Mouse (Mus musculus) heart, embryonic 15.5 days (tissue): ENCODE measurements around the gene Anxa1. TPM values are rescaled to one million over a fixed set of nuclear protein-coding genes. Genes with fewer than 3 reads are reported as not detected.

Experiments
- ATAC-seq: fragments of 200-750 bp; cut with Nextera tagmentation; replicated peaks from 2 replicates; pipeline ENCODE4 v1.8.0; 2017; ENCODE audit warnings: low read depth, moderate TSS enrichment; ENCODE audit not compliant: insufficient number of reproducible peaks, insufficient read depth, low FRiP score
- H3K27ac ChIP-seq: fragments of 300-500 bp; sonication (generic); 2 replicates; pipeline ENCODE4 v1.5.1; 2015; ENCODE audit warnings: mild to moderate bottlenecking, inconsistent platforms
- H3K27me3 ChIP-seq: fragments of 300-500 bp; sonication (generic); 2 replicates; pipeline ENCODE4 v1.6.1; 2015; ENCODE audit warnings: inconsistent platforms
- H3K36me3 ChIP-seq: fragments of 300-500 bp; sonication (generic); 2 replicates; pipeline ENCODE4 v1.6.1; 2015; ENCODE audit warnings: mild to moderate bottlenecking, inconsistent platforms
- H3K4me1 ChIP-seq: fragments of 300-500 bp; sonication (generic); replicated peaks from 2 replicates; pipeline ENCODE4 v1.6.1; 2015; ENCODE audit warnings: inconsistent platforms
- H3K4me2 ChIP-seq: fragments of 300-500 bp; sonication (generic); 2 replicates; pipeline ENCODE4 v1.6.1; 2015; ENCODE audit warnings: inconsistent platforms, mild to moderate bottlenecking, moderate library complexity
- H3K4me3 ChIP-seq: fragments of 300-500 bp; sonication (generic); 2 replicates; pipeline ENCODE4 v1.5.1; 2015; ENCODE audit warnings: mild to moderate bottlenecking, inconsistent platforms
- H3K9ac ChIP-seq: fragments of 300-500 bp; sonication (generic); 2 replicates; pipeline ENCODE4 v1.6.1; 2015; ENCODE audit warnings: mild to moderate bottlenecking, inconsistent platforms
- H3K9me3 ChIP-seq: fragments of 300-500 bp; sonication (generic); replicated peaks from 2 replicates; pipeline ENCODE4 v1.6.1; 2016; ENCODE audit warnings: inconsistent platforms
- WGBS: fragments of 180-500 bp; shearing (Covaris S2); methylation state at CpG from one replicate; pipeline ENCODE4 v1.1.7; 2015; ENCODE audit warnings: mixed read lengths; 5-methylcytosine and 5-hydroxymethylcytosine counted together
- polyA plus RNA-seq: library from polyadenylated mRNA; unstranded; fragments of >200 nt; fragmentation: Nextera tagmentation; extraction: Ambion mirVana; gene quantifications from 2 replicates; pipeline ENCODE4 v1.2.1, GENCODE M21; 2015

Gene Anxa1
- polyA plus RNA-seq, 1 experiment from 2014 or later, result 41.5 TPM

DNA sequence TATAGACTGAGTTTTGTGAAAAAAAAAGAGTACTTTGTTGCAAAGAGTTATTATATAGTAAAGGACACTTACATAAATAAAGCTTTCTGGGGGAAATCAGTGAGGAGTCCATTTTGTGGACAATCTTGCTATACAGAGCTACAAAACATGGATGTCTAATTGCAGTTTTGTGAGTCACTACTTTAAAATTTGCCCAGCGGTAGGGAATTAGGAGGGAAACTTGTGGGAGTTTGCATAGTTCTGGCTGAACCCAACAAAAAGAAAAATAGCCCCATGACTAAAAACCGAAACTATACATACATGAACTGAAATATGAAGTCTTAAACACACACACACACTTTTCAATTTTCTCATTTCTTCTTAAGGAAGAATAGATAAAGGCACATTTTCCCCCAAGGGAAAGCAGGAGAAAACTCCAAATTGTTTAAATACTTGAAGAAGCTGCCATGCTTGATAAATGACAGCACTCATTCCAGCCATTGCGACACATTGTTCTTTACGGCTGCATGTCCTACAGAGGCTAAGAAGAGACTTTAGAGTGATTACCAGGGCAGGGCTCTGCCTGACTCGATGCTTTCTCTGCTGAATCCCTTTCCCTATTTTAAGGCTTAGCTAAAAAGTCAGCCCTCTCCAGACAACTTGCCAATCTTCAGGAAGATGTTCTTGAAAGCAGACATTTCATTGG is 11.9 kb upstream of the Anxa1 start:
- Histone ChIP-seq H3K4me3 (no peak overlapping the region), H3K36me3 (no peaks in the 10 kb centered on the region), H3K27me3 (no peaks in the 10 kb centered on the region), H3K4me1 (no peaks in the 10 kb centered on the region), H3K9me3 (no peaks in the 10 kb centered on the region), H3K9ac (no peak overlapping the region), H3K4me2 (no peak overlapping the region), H3K27ac (no peak overlapping the region)
- no peak for ATAC-seq
- 48% methylated on average over 5 of the region's 5 CpGs for WGBS

DNA sequence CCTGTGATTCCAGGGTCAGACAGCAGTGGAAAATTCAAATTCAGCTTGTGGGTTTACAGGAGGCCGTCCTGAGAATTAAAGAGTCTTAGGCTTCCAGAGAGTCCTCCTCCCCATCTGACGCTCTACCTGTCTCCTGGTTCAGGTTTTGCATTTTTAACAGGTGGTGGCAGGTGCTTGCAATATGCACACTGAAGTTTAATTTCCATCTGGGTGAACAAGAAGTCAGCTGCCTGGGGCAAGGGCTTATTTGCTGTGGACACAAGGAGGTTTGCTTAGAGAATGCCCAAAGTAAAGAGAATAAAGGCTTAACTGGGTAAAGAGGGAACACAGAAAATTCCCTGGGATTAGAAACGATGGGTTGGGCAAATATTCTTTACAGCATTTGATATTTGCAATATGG is 11.2 kb upstream of the Anxa1 start:
- no peaks in the 10 kb centered on the region for H3K4me1 ChIP-seq
- H3K36me3 ChIP-seq, result no peaks in the 10 kb centered on the region
- H3K27ac ChIP-seq, result no peak overlapping the region
- no peak for ATAC-seq
- no peak overlapping the region for H3K4me2 ChIP-seq
- H3K9me3 ChIP-seq, result no peaks in the 10 kb centered on the region
- H3K4me3 ChIP-seq, result no peak overlapping the region
- no peaks in the 10 kb centered on the region for H3K27me3 ChIP-seq
- 80% methylated on average over 3 of the region's 3 CpGs for WGBS
- no peak overlapping the region for H3K9ac ChIP-seq

DNA sequence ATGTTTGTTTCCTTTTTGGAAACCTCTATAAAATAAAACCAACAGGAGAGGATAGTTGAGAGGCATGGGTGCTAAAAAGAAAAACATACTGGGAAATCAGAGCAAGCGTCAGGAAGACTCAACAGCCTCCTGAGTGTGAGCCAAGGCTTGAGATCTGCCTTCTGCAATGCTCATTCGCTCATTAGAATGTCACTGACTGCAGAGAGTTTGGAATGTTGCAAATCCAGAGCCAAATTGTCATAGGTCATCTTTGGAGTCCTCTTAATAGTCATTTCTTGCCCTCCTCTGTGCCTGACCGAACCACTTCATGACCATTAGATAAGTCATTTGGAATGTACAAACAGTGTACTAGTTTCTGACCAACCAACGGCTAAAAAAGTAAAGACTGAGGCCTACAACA is 8.4 kb upstream of the Anxa1 start:
- Histone ChIP-seq H3K4me3 (no peak overlapping the region), H3K4me2 (no peak overlapping the region), H3K27me3 (no peaks in the 10 kb centered on the region), H3K27ac (no peak overlapping the region), H3K9me3 (no peaks in the 10 kb centered on the region), H3K4me1 (no peaks in the 10 kb centered on the region), H3K9ac (no peak overlapping the region), H3K36me3 (no peaks in the 10 kb centered on the region)
- ATAC-seq, result no peak
- 53% methylated on average over 4 of the region's 4 CpGs for WGBS

DNA sequence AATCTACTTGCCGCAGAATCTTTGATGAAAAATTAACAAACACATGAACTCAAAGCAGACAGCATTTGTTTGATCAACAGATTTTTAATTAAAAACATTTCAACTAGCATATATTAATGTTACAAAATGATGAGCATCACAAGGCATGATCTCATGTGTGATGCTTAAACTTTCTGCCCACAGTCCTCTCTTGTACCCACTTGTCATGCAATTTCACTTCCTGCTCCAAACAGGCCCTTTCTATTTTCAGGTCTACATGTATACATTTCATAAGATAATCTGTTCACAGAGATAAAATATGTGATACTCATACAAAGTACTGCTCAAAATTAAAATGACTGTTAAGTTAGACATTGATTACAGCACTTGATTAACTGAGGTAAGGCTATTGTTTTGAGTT is 6.3 kb upstream of the Anxa1 start:
- Histone ChIP-seq H3K27ac (no peak overlapping the region), H3K4me1 (no peaks in the 10 kb centered on the region), H3K4me3 (no peak overlapping the region), H3K36me3 (no peaks in the 10 kb centered on the region), H3K27me3 (no peaks in the 10 kb centered on the region), H3K9ac (no peak overlapping the region), H3K9me3 (no peaks in the 10 kb centered on the region), H3K4me2 (no peak overlapping the region)
- WGBS, result 88% methylated on average over 1 of the region's 1 CpGs
- no peak for ATAC-seq

DNA sequence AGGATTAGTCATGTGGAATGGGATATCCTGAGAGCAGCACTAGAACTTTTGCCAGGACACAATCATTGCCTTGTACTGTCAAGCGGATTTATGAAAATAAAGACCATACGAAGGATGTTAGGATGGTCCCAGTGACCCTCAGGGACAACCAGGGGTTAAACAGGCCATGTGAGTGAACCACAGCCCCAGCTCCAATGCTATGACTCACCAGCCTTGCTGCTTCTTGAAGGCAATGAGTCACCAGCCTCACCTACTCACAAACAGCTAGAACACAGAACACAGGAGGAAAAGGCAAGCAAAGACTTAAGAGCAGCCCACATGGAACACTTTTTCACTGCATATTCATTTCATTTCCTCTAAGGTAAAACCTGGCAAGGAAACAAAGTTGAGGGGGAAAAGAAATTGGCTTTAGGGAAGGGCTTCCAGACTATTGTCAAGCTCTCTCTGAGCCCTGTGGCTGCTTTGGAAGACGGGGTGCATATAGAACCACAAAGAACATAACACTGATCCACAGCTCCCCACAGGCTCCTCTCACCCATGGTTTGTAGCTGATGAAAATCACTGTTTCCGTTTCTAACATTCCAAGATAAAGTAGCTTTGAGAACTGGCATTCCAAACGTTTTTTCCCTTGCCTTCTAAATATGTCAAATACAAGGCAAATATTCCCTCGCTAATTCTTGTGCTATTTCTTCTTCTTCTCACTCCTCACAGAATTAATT is 3.0 kb upstream of the Anxa1 start:
- WGBS, result 47% methylated on average over 6 of the region's 6 CpGs
- H3K9ac ChIP-seq, result no peak overlapping the region
- H3K9me3 ChIP-seq, result no peaks in the 10 kb centered on the region
- H3K4me1 ChIP-seq, result no peaks in the 10 kb centered on the region
- no peak overlapping the region for H3K4me3 ChIP-seq
- no peaks in the 10 kb centered on the region for H3K27me3 ChIP-seq
- H3K27ac ChIP-seq, result peak overlapping the region; percentile 17
- no peaks in the 10 kb centered on the region for H3K36me3 ChIP-seq
- H3K4me2 ChIP-seq, result no peak overlapping the region
- ATAC-seq, result no peak

DNA sequence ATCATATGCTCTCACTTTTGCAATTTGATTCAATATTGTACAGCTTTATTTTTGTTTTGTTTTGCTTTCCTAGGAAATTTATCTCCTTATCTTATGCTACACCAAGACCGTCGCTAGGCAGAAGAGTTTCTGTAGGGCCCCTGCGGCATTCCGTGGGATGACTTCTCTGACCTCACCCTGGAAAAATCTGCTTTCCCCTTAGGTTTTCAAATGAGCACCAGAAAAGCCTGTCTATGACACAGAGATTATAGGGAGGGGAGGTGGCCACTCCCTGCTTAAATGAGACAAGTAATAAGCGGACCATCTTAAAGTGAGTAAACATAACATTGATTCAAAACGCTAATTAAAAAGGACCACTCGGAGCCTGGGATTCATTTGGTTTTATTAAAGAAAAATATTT is 1.0 kb downstream of the Anxa1 start:
- H3K27me3 ChIP-seq, result no peaks in the 10 kb centered on the region
- ATAC-seq, result no peak
- H3K36me3 ChIP-seq, result no peaks in the 10 kb centered on the region
- no peak overlapping the region for H3K27ac ChIP-seq
- peak overlapping the region; percentile 39 for H3K4me2 ChIP-seq
- no peaks in the 10 kb centered on the region for H3K9me3 ChIP-seq
- no peak overlapping the region for H3K9ac ChIP-seq
- WGBS, result 44% methylated on average over 7 of the region's 7 CpGs
- peak overlapping the region; percentile 28 for H3K4me3 ChIP-seq
- no peaks in the 10 kb centered on the region for H3K4me1 ChIP-seq

DNA sequence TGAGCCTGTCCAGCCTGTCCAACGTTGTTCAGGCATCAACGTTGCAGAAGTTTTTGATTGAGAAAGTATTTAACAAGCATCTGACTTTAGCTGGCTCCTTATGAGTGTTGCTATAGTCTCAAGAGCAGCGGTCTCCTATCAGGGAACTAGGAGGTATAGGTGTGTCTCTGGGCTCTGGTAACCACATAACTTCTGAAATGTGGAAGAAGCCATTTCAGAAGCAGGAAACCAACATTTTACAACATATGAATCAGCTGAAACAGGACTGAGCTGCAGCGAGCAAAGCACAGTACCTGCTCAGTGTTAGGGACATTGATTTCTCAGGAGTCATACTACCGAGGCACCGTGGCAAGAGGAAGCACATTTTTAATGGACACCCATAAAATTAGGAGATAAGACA is 1.5 kb downstream of the Anxa1 start:
- H3K4me3 ChIP-seq, result peak overlapping the region; percentile 28
- H3K4me1 ChIP-seq, result no peaks in the 10 kb centered on the region
- H3K9ac ChIP-seq, result no peak overlapping the region
- no peak for ATAC-seq
- 63% methylated on average over 6 of the region's 6 CpGs for WGBS
- H3K36me3 ChIP-seq, result no peaks in the 10 kb centered on the region
- peak overlapping the region; percentile 39 for H3K4me2 ChIP-seq
- H3K9me3 ChIP-seq, result no peaks in the 10 kb centered on the region
- H3K27me3 ChIP-seq, result no peaks in the 10 kb centered on the region
- H3K27ac ChIP-seq, result no peak overlapping the region

DNA sequence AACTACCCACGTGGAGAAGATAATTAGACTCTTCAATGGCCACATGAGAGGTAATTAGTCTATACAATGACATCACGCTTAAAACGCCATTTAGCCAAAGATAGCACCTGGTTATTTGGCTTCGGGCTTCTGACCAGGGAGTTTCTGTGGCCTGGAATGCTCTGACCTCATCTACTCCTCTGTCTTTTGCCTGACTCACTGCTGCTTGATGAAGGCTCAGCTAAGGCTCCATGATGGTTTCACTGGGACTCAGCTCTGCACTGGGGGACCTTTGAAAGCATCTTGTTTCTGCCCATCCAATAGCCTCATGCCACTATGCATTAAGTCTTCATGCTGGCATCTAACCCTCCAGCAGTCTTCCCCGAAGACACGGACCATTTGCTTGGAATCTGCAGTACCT is 2.5 kb downstream of the Anxa1 start:
- no peak overlapping the region for H3K9ac ChIP-seq
- H3K4me2 ChIP-seq, result no peak overlapping the region
- no peaks in the 10 kb centered on the region for H3K4me1 ChIP-seq
- no peaks in the 10 kb centered on the region for H3K36me3 ChIP-seq
- no peaks in the 10 kb centered on the region for H3K27me3 ChIP-seq
- no peak for ATAC-seq
- WGBS, result 78% methylated on average over 6 of the region's 6 CpGs
- H3K9me3 ChIP-seq, result no peaks in the 10 kb centered on the region
- no peak overlapping the region for H3K27ac ChIP-seq
- H3K4me3 ChIP-seq, result no peak overlapping the region

DNA sequence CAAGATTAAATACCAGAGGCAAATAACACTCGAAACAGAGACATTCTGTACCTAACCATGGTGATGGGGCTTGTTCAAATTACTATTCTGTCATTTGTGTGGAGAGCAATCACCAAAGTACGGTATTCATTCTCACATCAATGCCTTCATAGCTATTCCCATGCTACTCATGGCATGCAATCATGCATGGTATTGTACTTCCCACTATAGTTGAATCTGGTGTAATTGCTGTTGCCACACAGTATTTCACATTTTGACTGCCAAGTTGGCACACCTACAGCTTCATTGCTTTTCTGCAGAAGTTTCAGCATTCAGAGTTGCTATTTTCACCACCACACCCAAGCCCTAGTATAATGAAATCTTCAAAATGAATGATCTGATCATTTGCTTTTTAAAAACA is 4.4 kb downstream of the Anxa1 start:
- no peak overlapping the region for H3K4me3 ChIP-seq
- no peak for ATAC-seq
- H3K4me1 ChIP-seq, result no peaks in the 10 kb centered on the region
- no peak overlapping the region for H3K9ac ChIP-seq
- no peaks in the 10 kb centered on the region for H3K27me3 ChIP-seq
- no peak overlapping the region for H3K27ac ChIP-seq
- H3K4me2 ChIP-seq, result no peak overlapping the region
- no peaks in the 10 kb centered on the region for H3K9me3 ChIP-seq
- WGBS, result 72% methylated on average over 2 of the region's 2 CpGs
- 0 out of 2 replicates have a peak, but pooled peaks cover under 1% of the 10 kb centered on the region for H3K36me3 ChIP-seq

DNA sequence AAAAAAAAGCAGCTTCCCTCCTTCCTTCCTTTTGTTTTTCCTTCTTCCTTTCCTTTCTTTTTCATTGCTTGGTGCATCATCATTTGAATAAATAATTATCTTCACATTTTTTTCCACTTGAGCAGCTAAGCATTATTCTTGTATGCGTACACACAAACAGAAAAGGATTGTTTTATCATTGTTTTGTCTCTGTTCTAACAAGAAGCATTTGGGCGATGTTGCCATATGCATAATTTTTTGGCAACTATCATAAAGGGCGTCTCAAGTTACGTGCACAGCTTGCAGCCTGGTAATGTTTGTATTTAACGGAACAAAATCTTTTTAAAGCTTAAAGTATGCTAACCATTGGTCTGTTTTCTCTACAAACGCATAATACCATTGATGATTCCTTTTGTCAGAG is 5.1 kb downstream of the Anxa1 start:
- Histone ChIP-seq H3K4me3 (no peak overlapping the region), H3K4me1 (no peaks in the 10 kb centered on the region), H3K9me3 (no peaks in the 10 kb centered on the region), H3K27me3 (no peaks in the 10 kb centered on the region), H3K4me2 (no peak overlapping the region), H3K9ac (no peak overlapping the region), H3K27ac (no peak overlapping the region), H3K36me3 (0 out of 2 replicates have a peak, but pooled peaks cover 4% of the 10 kb centered on the region)
- ATAC-seq, result no peak
- WGBS, result 75% methylated on average over 6 of the region's 6 CpGs

DNA sequence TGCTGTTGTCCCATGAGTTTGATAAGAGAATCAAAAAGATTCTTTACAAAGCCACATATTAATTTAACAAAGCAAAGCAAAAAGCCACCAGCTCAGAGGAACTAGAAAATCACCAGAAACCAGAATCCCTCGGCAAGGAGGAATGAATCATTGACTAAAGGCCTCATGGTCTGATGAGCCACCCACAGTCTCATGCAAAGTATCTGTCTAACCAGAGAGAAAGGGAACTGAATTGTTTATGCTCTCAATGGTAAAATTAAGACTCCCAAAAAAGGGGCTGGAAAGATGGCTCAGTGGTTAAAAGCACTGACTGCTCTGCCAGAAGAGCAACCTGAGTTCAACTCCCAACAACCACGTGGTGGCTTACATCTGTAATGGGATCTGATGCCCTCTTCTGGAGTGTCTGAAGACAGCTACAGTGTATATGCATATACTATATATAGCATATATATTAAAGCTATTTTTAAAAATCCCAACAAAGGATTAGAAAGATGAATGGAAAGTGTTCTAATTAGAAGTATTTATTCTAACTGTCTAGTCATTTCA is 9.5 kb downstream of the Anxa1 start:
- H3K27ac ChIP-seq, result no peak overlapping the region
- no peak overlapping the region for H3K4me3 ChIP-seq
- H3K4me1 ChIP-seq, result no peaks in the 10 kb centered on the region
- 0 out of 2 replicates have a peak, but pooled peaks cover 4% of the 10 kb centered on the region for H3K36me3 ChIP-seq
- H3K4me2 ChIP-seq, result no peak overlapping the region
- H3K27me3 ChIP-seq, result no peaks in the 10 kb centered on the region
- no peak overlapping the region for H3K9ac ChIP-seq
- 65% methylated on average over 2 of the region's 2 CpGs for WGBS
- ATAC-seq, result no peak
- no peaks in the 10 kb centered on the region for H3K9me3 ChIP-seq

DNA sequence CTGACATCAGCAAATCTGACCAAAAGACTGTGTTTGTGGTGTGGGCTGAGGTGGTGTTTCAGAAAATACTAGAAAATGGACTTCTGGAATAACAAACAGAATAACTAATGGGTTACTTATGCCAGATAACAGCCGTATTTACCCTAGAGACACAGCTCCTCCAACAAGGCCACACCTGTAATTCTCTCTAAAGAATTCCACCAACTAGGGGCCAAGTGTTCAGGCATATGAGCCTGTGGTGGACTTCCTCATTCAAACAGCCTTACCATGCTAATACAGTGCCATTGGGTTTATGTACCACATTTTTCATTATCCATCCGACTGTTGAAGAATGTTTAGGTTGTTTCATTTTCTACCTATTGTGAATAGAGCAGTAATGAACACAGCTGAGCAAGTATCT is 20.6 kb downstream of the Anxa1 start:
- no peak for ATAC-seq
- Histone ChIP-seq H3K4me1 (no peaks in the 10 kb centered on the region), H3K4me3 (no peak overlapping the region), H3K9me3 (no peaks in the 10 kb centered on the region), H3K27ac (no peak overlapping the region), H3K27me3 (no peaks in the 10 kb centered on the region), H3K9ac (no peak overlapping the region), H3K36me3 (no peaks in the 10 kb centered on the region), H3K4me2 (no peak overlapping the region)
- 82% methylated on average over 2 of the region's 2 CpGs for WGBS
